Mouse (Mus musculus): ENCODE measurements around the gene Myh7.
A peak's percentile ranks its signal among the peaks of the same experiment; 100 is the strongest.

DNA sequence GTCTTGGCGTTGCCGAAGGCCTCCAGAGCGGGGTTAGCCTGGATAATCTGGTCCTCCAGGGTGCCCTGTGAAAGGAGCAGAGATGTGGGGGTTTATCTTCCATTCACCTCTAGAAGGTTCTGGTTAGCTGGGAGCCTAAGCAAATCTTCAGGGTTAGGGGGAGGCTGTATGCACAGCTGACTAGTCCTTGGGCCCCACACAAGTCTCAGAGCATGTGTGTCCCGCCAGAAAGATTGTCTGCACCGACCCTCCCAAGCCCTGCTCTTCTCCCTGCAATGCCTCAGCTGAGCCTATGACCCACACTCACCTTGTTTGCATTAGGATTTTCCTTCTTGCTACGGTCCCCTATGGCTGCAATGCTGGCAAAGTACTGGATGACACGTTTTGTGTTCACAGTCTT, 31.7 kb downstream of the Myh7 start:
- TF ChIP-seq CTCF (IDR thresholded peaks at IDR 0.05; ENCODE audit: low read depth) (no peak), EP300 (IDR thresholded peaks at IDR 0.05; ENCODE audit: low read depth) (0 out of 2 replicates have a peak, but pooled peaks have one; percentile 19)

Measured in heart, postnatal 0 days (tissue).